Mouse (Mus musculus): ENCODE measurements around the gene Fcna.

DNA sequence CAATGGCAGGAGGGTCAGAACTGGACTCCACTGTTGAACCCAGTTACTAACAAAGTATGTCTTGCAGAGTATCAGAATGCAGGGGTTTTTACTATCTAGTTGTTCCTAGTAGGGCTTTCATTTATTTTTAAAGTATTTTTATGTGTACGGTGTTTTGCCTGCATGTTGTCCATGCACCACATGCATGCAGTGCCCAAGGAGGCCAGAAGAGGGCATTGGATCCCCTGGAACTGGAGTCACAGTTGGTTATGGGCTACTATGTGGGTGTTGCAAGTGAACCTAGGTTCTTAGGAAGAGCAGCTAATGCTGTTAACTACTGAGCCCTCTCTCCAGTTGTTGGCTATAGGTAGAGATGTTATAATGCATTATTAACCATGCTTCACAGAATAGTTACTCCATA is 35.7 kb upstream of the Fcna start:
- TF ChIP-seq ZC3H11A (IDR thresholded peaks at IDR 0.05; ENCODE audit: borderline replicate concordance, low read depth, low read length): 0 out of 2 replicates have a peak, but pooled peaks have one; percentile 27
- TF ChIP-seq ZNF384 (IDR thresholded peaks at IDR 0.05; ENCODE audit: low read depth, low read length): no peak
- TF ChIP-seq HCFC1 (IDR thresholded peaks at IDR 0.05; ENCODE audit: borderline replicate concordance, insufficient read depth, low read length): no peak
